Mouse (Mus musculus) heart, embryonic 11.5 days (tissue): ENCODE measurements at regions not wholly inside any gene's neighbourhood (a gene's known extent, or its start where the extent isn't known, plus 50 kb on each side); places are given as distances from the start of the nearest gene placed in this dataset.

ENCODE experiments used
- ATAC-seq: fragments of 200-750 bp; cut with Nextera tagmentation; replicated peaks from 2 replicates; pipeline ENCODE4 v1.8.0; 2017; ENCODE audit warnings: moderate library complexity; ENCODE audit not compliant: insufficient number of reproducible peaks, low FRiP score, low TSS enrichment
- H3K27ac ChIP-seq: fragments of 300-500 bp; sonication (generic); 2 replicates; pipeline ENCODE4 v1.5.1; 2014; ENCODE audit warnings: mild to moderate bottlenecking, low read depth, low read length
- H3K27me3 ChIP-seq: fragments of 300-500 bp; sonication (generic); 2 replicates; pipeline ENCODE4 v1.6.1; 2014; ENCODE audit warnings: mild to moderate bottlenecking, low read length, mixed read lengths; ENCODE audit not compliant: control insufficient read depth, insufficient read depth
- H3K36me3 ChIP-seq: fragments of 300-500 bp; sonication (generic); 2 replicates; pipeline ENCODE4 v1.6.1; 2014; ENCODE audit warnings: mild to moderate bottlenecking, low read length, moderate library complexity, mixed read lengths; ENCODE audit not compliant: control insufficient read depth, insufficient read depth
- H3K4me1 ChIP-seq: fragments of 300-500 bp; sonication (generic); 2 replicates; pipeline ENCODE4 v1.6.1; 2014; ENCODE audit warnings: low read length; ENCODE audit not compliant: control insufficient read depth, insufficient read depth
- H3K4me2 ChIP-seq: fragments of 300-500 bp; sonication (generic); 2 replicates; pipeline ENCODE4 v1.6.1; 2014; ENCODE audit warnings: mild to moderate bottlenecking, moderate library complexity
- H3K4me3 ChIP-seq: fragments of 300-500 bp; sonication (generic); 2 replicates; pipeline ENCODE4 v1.5.1; 2014; ENCODE audit warnings: low read depth, low read length
- H3K9ac ChIP-seq: fragments of 300-500 bp; sonication (generic); 2 replicates; pipeline ENCODE4 v1.6.1; 2014; ENCODE audit warnings: mild to moderate bottlenecking, low read depth, low read length, moderate library complexity
- H3K9me3 ChIP-seq: fragments of 300-500 bp; sonication (generic); replicated peaks from 2 replicates; pipeline ENCODE4 v1.6.1; 2016; ENCODE audit warnings: low read length; ENCODE audit not compliant: control insufficient read depth
- WGBS: fragments of 180-500 bp; shearing (Covaris S2); extraction: QIAGEN DNeasy Blood & Tissue Kit; methylation state at CpG from one replicate; pipeline ENCODE4 v1.1.7; 2014; ENCODE audit not compliant: insufficient replicate concordance; 5-methylcytosine and 5-hydroxymethylcytosine counted together

DNA sequence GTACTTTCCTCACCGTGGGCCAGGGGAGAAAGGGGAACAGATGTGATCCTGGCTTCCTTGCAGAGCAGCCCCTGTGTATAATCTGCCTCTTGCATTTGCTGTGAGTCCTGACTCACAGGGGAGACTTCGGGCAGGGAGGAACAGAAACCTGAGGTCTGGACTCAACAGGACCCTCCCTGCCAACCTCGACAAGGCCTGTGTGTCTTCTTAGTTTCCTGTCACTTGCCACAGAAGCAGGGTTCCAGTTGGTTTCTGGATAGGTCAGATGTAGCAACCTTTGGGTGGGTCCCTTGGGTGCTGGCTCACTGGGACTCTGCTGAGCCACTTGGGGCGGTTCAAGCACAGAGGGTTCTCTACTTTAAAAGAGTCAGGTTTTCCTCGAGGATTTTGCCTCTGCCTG, 292.3 kb upstream of the Id2 start:
- Histone ChIP-seq H3K9ac (no peak overlapping the region), H3K27me3 (no peaks in the 10 kb centered on the region), H3K4me2 (no peak overlapping the region), H3K9me3 (no peaks in the 10 kb centered on the region), H3K4me3 (no peak overlapping the region), H3K4me1 (no peaks in the 10 kb centered on the region), H3K27ac (no peak overlapping the region), H3K36me3 (no peaks in the 10 kb centered on the region)
- ATAC-seq: no peak
- WGBS: 73% methylated on average over 5 of the region's 5 CpGs

DNA sequence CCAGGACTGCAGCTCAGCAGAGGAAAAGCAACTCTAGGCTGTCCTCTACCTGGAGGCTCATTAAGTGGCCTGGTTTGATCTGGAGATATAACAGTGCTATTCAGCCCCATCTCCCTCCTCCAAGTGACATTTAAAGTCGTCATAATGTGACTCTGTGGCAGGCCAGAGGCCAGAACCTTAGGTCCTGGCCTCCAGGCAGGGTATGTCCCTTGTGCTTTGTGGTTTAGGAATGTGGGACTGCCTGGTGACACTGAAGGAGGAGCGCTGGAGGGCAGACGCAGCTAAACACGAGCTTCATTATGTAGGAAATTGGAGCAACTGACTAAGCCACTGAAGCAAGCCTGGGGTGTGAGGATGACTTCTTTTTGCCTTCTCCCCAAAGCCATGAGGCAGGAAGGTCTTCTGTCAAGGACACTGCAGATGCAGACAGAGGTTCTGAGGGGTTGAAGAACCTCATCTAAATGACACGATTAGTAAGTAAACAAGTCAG, 290.9 kb upstream of the Id2 start:
- no peak overlapping the region for H3K4me3 ChIP-seq
- 52% methylated on average over 5 of the region's 5 CpGs for WGBS
- H3K9me3 ChIP-seq: no peaks in the 10 kb centered on the region
- no peak overlapping the region for H3K4me2 ChIP-seq
- no peaks in the 10 kb centered on the region for H3K27me3 ChIP-seq
- H3K27ac ChIP-seq: no peak overlapping the region
- H3K36me3 ChIP-seq: no peaks in the 10 kb centered on the region
- no peaks in the 10 kb centered on the region for H3K4me1 ChIP-seq
- no peak overlapping the region for H3K9ac ChIP-seq
- no peak for ATAC-seq

DNA sequence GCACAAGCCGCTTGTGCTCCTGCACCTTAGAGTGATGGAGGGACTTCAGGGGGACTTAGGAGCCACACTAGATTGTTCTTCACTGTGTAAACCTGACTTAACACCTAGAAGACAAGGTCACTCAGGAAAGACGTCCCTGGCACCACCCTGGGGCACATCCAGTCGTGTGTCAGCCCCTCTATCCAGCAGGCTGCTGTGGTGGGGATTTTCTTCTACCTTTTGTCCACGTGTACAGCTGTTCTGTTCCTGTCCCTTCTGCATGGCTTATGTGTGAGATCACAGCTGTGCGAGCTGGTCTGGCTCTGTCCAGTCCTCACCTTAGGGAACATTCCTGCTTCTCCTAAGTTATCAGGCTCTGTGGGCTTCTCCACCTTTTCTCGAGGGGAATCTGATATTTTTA, 286.0 kb upstream of the Id2 start:
- no peak overlapping the region for H3K4me3 ChIP-seq
- H3K9me3 ChIP-seq: no peaks in the 10 kb centered on the region
- WGBS: 69% methylated on average over 6 of the region's 6 CpGs
- H3K4me1 ChIP-seq: no peaks in the 10 kb centered on the region
- H3K27me3 ChIP-seq: no peaks in the 10 kb centered on the region
- H3K27ac ChIP-seq: no peak overlapping the region
- H3K36me3 ChIP-seq: no peaks in the 10 kb centered on the region
- no peak overlapping the region for H3K9ac ChIP-seq
- H3K4me2 ChIP-seq: no peak overlapping the region
- ATAC-seq: no peak

DNA sequence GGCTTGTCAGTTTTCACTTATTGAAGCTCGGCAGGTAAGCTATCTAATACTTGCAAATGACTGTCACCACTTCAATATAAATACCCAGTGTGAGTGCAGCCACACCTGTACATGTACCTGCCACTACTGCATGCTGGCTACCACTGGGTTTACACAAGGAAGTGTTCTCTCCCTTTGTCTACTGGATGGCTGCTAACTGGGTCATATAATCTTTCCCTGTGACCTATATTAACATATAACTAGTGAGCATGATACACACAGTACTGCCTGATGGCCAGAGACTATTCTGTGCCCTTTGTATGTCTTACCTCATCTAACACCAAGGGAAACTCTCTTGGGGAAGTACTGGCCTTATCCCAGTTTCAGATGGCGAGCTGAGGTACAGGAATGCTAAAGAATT, 285.5 kb upstream of the Id2 start:
- no peak overlapping the region for H3K4me3 ChIP-seq
- H3K9ac ChIP-seq: no peak overlapping the region
- H3K27me3 ChIP-seq: no peaks in the 10 kb centered on the region
- 84% methylated on average over 2 of the region's 2 CpGs for whole genome bisulfite sequencing
- ATAC-seq: no peak
- no peaks in the 10 kb centered on the region for H3K4me1 ChIP-seq
- H3K4me2 ChIP-seq: no peak overlapping the region
- H3K36me3 ChIP-seq: no peaks in the 10 kb centered on the region
- no peaks in the 10 kb centered on the region for H3K9me3 ChIP-seq
- no peak overlapping the region for H3K27ac ChIP-seq

DNA sequence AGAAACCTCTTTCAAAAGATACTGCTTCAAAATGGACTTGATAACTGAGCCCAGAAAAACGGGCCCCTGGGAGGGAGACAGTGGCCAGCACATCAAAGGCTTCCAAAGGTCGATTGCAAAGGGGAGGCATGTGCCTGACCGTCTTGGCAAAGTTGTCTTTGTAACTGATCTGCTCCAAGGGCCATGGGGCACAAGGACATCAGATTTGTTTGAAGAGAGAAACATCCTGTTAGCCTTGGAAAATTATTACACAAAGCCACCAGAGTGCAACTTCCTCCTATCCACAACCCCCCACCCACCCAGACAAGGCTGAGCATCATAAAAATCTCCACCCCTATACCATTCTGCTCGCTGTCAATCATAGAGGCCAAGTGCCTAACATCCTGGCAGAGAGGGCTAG, 284.7 kb upstream of the Id2 start:
- no peaks in the 10 kb centered on the region for H3K4me1 ChIP-seq

DNA sequence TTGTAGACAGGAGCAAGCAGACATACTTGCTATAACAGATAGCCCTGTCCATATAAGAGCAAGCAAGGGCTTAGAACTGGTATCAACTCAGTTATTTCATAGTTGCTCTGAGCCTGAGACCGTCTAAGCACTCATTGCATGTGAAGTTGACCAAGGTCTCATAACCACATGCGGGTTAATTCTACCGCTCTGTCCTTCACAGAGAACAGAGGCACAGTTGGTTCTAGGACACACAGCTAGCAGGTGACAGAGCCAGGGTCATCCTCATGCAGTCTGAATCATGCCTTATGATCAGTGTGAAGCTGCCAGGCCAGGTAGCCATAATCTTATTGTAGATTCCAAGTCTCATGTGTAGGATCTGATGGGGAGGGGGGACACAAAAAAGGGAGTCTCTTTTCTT, 283.1 kb upstream of the Id2 start:
- Histone ChIP-seq H3K27ac (no peak overlapping the region), H3K36me3 (no peaks in the 10 kb centered on the region), H3K9ac (no peak overlapping the region), H3K27me3 (no peaks in the 10 kb centered on the region), H3K4me2 (no peak overlapping the region), H3K4me3 (no peak overlapping the region), H3K9me3 (no peaks in the 10 kb centered on the region), H3K4me1 (no peaks in the 10 kb centered on the region)
- no peak for ATAC-seq
- WGBS: 92% methylated on average over 3 of the region's 3 CpGs

More for the DNA sequence above, 284.7 kb upstream of the Id2 start:
- H3K9me3 ChIP-seq: no peaks in the 10 kb centered on the region
- no peak overlapping the region for H3K4me3 ChIP-seq
- no peaks in the 10 kb centered on the region for H3K27me3 ChIP-seq
- H3K4me2 ChIP-seq: no peak overlapping the region
- ATAC-seq: no peak
- no peaks in the 10 kb centered on the region for H3K36me3 ChIP-seq
- H3K27ac ChIP-seq: no peak overlapping the region
- WGBS: 38% methylated on average over 4 of the region's 4 CpGs
- H3K9ac ChIP-seq: no peak overlapping the region

DNA sequence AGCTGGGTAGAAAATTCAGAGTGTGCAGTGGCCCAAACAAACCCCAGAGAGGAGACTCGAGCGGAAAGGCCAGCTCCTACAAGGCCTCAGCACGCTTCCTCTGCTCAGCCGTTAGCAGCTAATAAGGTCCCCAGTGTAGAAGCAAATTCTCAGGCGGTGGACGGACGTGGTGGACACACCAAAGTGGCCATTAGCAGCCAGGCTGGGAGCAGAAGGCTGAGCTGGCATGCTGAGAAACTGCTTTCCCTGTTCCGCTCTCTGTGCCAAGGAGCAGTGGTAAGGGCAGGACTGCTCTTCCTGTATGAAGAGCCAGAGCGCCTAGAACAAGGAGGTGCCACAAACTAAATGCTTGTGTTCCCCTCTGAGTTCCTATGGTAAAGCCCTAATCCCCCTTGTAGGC, 282.1 kb upstream of the Id2 start:
- no peaks in the 10 kb centered on the region for H3K9me3 ChIP-seq
- H3K4me2 ChIP-seq: no peak overlapping the region
- no peak overlapping the region for H3K9ac ChIP-seq
- no peaks in the 10 kb centered on the region for H3K4me1 ChIP-seq
- no peak overlapping the region for H3K27ac ChIP-seq
- no peaks in the 10 kb centered on the region for H3K27me3 ChIP-seq
- H3K4me3 ChIP-seq: no peak overlapping the region
- 83% methylated on average over 9 of the region's 9 CpGs for WGBS
- no peaks in the 10 kb centered on the region for H3K36me3 ChIP-seq
- ATAC-seq: no peak

DNA sequence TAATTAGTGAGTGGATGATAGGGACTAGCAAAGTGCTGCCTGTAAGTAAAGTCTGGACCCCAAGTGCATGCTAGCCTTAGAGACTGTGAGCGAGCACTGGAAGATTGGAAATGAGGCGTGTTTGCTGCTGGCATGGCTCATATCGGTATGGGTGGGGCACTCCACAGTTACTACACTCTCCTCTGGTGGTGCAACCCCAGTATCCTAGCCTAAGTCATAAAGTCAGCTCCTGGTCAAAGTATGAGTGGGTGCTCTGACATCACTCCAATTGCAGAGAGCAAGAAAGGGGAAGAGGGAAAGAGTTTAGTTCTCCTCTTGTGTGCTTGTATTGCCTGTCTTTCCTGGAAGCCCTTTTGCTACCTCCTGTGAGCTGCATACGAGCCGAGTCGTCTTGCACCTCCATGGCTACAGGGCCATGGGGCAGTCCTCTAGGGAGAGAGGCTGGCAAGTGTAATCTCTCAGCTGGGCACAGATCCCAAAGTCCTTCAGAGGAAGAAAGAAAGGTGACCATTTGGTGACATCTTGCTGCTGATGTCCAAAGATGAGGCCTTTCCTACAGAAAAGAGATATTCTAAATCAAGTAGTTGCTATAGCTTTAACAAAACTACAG, 281.2 kb upstream of the Id2 start:
- no peaks in the 10 kb centered on the region for H3K9me3 ChIP-seq
- WGBS: 77% methylated on average over 6 of the region's 6 CpGs
- H3K4me1 ChIP-seq: no peaks in the 10 kb centered on the region
- H3K4me2 ChIP-seq: no peak overlapping the region
- H3K4me3 ChIP-seq: no peak overlapping the region
- ATAC-seq: no peak
- H3K27ac ChIP-seq: no peak overlapping the region
- no peaks in the 10 kb centered on the region for H3K27me3 ChIP-seq
- no peak overlapping the region for H3K9ac ChIP-seq
- H3K36me3 ChIP-seq: no peaks in the 10 kb centered on the region

DNA sequence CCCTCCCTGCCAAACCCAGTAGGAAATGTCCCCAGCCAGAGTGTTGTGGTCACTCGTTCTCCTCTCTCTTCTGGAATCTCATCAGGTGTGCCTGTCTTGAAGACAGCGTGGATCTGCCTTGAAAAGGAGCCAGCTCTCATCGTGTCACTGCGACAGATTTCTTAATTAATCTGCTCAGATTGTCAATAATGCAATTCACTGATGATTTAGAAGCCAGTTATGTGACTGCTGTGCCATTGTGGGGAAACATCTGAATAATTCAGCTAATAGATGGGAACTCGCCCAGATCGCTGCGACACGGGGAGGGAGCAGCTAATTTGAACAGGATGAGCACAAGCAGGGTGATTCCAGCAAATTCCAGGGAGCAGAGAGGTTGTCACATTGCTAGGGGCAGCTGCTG, 279.5 kb upstream of the Id2 start:
- H3K27me3 ChIP-seq: no peaks in the 10 kb centered on the region

More for the DNA sequence above, 279.5 kb upstream of the Id2 start:
- H3K4me2 ChIP-seq: no peak overlapping the region
- no peak overlapping the region for H3K9ac ChIP-seq
- H3K9me3 ChIP-seq: no peaks in the 10 kb centered on the region
- no peak for ATAC-seq
- WGBS: 73% methylated on average over 8 of the region's 8 CpGs
- H3K4me1 ChIP-seq: no peaks in the 10 kb centered on the region
- no peak overlapping the region for H3K27ac ChIP-seq
- no peaks in the 10 kb centered on the region for H3K36me3 ChIP-seq
- no peak overlapping the region for H3K4me3 ChIP-seq
